Mouse (Mus musculus): ENCODE results near the gene Gm13124. TPM values are rescaled to one million over a fixed set of nuclear protein-coding genes. Genes with fewer than 3 reads are reported as not detected.
"Not testable (repeated sequence)": the region's sequence is repeated elsewhere in the genome, so short reads cannot be mapped to it uniquely, and the experiment has no call there.

The Gm13124 gene
- total RNA-seq (2014; rRNA removed) (not detected in 2 replicates), polyA plus RNA-seq (2012; rRNA removed) (not detected in 2 replicates)

DNA sequence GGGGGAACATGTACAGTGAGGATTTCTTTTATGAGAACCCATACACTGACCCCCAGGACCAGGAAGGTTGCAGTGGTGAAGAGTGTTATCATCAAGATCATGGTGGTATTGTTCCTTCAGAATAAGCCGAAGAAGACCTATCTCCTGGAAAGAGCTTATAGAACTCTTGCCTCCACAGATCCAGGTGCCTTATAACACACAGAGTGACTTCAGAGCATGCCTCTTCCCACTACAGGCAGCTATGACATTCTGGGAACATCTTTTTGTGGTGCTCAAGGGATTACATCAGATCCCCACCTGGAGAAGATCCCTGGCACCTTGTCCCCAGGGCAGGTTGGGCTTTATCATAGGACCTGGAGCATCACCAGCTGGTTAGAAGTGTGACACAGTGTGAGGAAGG is at the start of gene Gm13124:
Gene Gm13124, minus strand, starts transcription at position 101 of the 400 bp plus-strand sequence.
- no peaks in the 10 kb centered on the region for H3K36me3 ChIP-seq (ENCODE audit: control insufficient read depth, insufficient read depth, low read length)
- no peaks in the 10 kb centered on the region for H3K27me3 ChIP-seq (ENCODE audit: control insufficient read depth, insufficient read depth, low read length)
- TF ChIP-seq CTCF (IDR thresholded peaks at IDR 0.05; ENCODE audit: low read depth, low read length) (no peak), POLR2A (IDR thresholded peaks at IDR 0.05; ENCODE audit: extremely low read depth, insufficient read depth, low read length) (no peak)
- no peaks in the 10 kb centered on the region for H3K4me1 ChIP-seq (ENCODE audit: control insufficient read depth, insufficient read depth, low read length)
- no peak for DNase-seq (ENCODE audit: extremely low read depth, low read depth, low spot score)
- WGBS: 94% methylated on average over 1 of the region's 1 CpGs
- H3K9ac ChIP-seq (ENCODE audit: low read depth, low read length): no peak within 1 kb of the TSS
- no peak within 1 kb of the TSS for H3K27ac ChIP-seq (replicated peaks; ENCODE audit: insufficient read depth, low read depth, low read length)
- no peaks in the 10 kb centered on the region for H3K79me2 ChIP-seq (ENCODE audit: control insufficient read depth, insufficient read depth, low read length)
- H3K4me3 ChIP-seq (ENCODE audit: insufficient read depth, low read depth, low read length): no peak within 1 kb of the TSS

DNA sequence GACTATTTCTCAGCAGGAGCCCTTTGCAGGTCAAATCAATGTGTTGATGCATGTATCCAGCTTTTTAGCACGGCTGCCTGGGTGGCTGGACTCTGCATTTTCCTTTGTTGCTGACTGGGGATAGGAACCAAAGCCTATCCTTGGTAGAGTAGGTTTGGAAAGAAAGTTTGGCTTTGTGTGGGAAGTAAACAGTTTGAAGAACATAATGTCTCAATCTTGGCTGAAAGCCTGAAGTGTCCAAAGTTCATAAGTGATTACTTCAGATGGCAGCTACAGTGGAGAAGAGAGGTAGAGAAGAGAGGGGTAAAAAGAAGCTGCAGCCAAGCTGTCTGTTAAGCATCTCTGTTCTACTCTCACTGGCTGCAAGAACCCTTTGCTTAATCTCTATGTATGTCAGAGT is 49.7 kb upstream of the Gm13124 start:
- 20% methylated on average over 1 of the region's 1 CpGs for WGBS
- Histone ChIP-seq H3K27me3 (ENCODE audit: control insufficient read depth, insufficient read depth, low read length) (no peaks in the 10 kb centered on the region), H3K4me1 (ENCODE audit: control insufficient read depth, insufficient read depth, low read length) (no peaks in the 10 kb centered on the region; the same call in 1 of the 2 replicates), H3K4me3 (ENCODE audit: insufficient read depth, low read depth, low read length) (no peak overlapping the region), H3K36me3 (ENCODE audit: control insufficient read depth, insufficient read depth, low read length) (no peaks in the 10 kb centered on the region), H3K9ac (ENCODE audit: low read depth, low read length) (no peak overlapping the region), H3K79me2 (ENCODE audit: control insufficient read depth, insufficient read depth, low read length) (no peaks in the 10 kb centered on the region), H3K27ac (replicated peaks; ENCODE audit: insufficient read depth, low read depth, low read length) (no peak overlapping the region)
- TF ChIP-seq CTCF (IDR thresholded peaks at IDR 0.05; ENCODE audit: low read depth, low read length) (no peak), POLR2A (IDR thresholded peaks at IDR 0.05; ENCODE audit: extremely low read depth, insufficient read depth, low read length) (no peak)
- DNase-seq (ENCODE audit: extremely low read depth, low read depth, low spot score): peak; percentile 81

DNA sequence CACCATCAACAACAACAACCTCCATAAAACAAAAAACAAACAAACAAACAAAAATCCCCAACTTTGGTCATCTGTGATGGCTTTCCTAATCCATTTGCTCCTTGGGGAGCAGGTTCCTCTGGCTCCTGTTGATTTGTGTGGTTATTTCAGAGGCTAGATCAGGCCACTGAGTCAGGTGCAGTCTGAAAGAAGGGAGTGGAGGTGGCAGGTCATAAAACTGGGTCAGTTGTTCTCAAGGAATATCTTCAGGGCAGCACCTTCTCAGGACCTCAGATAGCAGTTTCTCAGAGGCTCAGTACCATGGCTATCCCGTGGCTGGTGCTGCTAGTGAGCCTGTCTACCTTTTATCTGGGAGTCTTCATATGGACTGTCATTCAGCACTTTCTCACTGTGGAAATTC is 48.5 kb upstream of the Gm13124 start, which contains the start of gene Aadacl4:
Gene Aadacl4, plus strand, starts transcription at position 301 of the 400 bp plus-strand sequence.
- Histone ChIP-seq H3K79me2 (ENCODE audit: control insufficient read depth, insufficient read depth, low read length) (no peaks in the 10 kb centered on the region), H3K27ac (replicated peaks; ENCODE audit: insufficient read depth, low read depth, low read length) (no peak within 1 kb of the TSS), H3K9ac (ENCODE audit: low read depth, low read length) (no peak within 1 kb of the TSS), H3K4me1 (ENCODE audit: control insufficient read depth, insufficient read depth, low read length) (no peaks in the 10 kb centered on the region; the same call in 1 of the 2 replicates), H3K27me3 (ENCODE audit: control insufficient read depth, insufficient read depth, low read length) (no peaks in the 10 kb centered on the region), H3K36me3 (ENCODE audit: control insufficient read depth, insufficient read depth, low read length) (no peaks in the 10 kb centered on the region), H3K4me3 (ENCODE audit: insufficient read depth, low read depth, low read length) (no peak within 1 kb of the TSS)
- 37% methylated on average over 1 of the region's 1 CpGs for WGBS
- no peak for TF ChIP-seq CTCF (IDR thresholded peaks at IDR 0.05; ENCODE audit: low read depth, low read length)
- no peak for TF ChIP-seq POLR2A (IDR thresholded peaks at IDR 0.05; ENCODE audit: extremely low read depth, insufficient read depth, low read length)
- no peak for DNase-seq (ENCODE audit: extremely low read depth, low read depth, low spot score)

DNA sequence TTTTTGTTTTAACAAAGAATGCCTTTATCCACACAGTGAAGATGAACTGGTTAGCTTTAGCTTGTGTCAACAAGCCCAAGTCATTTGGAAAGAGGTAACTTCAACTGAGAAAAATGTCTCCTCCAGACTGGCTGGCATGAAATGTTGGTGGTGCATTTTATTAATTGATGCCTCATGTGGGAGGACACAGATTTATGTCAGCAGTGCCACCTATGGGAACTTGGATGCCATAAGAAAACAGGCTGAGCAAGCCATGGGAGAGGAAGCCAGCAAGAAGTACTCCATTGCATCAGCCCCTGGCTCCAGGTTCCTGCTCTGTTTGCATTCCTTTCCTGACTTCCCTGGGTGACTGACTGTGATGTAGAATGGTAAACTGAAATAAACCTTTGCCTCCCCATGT is 27.9 kb upstream of the Gm13124 start:
- Histone ChIP-seq H3K9ac (ENCODE audit: low read depth, low read length) (no peak overlapping the region), H3K4me1 (ENCODE audit: control insufficient read depth, insufficient read depth, low read length) (no peaks in the 10 kb centered on the region), H3K36me3 (ENCODE audit: control insufficient read depth, insufficient read depth, low read length) (no peaks in the 10 kb centered on the region), H3K4me3 (ENCODE audit: insufficient read depth, low read depth, low read length) (no peak overlapping the region), H3K27me3 (ENCODE audit: control insufficient read depth, insufficient read depth, low read length) (no peaks in the 10 kb centered on the region), H3K27ac (replicated peaks; ENCODE audit: insufficient read depth, low read depth, low read length) (no peak overlapping the region), H3K79me2 (ENCODE audit: control insufficient read depth, insufficient read depth, low read length) (no peaks in the 10 kb centered on the region)
- TF ChIP-seq CTCF (IDR thresholded peaks at IDR 0.05; ENCODE audit: low read depth, low read length): no peak
- TF ChIP-seq POLR2A (IDR thresholded peaks at IDR 0.05; ENCODE audit: extremely low read depth, insufficient read depth, low read length): no peak
- DNase-seq (ENCODE audit: extremely low read depth, low read depth, low spot score): no peak

DNA sequence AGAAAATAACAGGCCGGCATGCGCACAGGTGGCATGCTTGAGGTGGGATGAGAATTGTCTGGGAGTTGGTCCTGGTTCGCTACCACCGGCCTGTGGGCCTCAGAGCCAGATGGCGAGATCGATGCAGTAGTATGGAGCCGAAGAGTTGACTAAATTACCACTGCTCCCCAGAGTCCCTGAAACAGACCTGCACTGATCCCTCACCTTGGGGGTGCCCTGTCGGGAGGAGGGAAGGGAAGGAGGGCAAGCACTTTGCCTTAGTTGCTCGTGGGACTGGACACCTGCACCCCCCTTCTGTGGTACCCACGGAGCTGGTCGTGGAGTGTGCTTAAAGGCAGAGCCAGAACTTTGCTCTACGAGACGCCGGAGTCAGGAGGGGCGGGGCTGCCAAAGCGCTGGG is 21.3 kb upstream of the Gm13124 start:
- not testable (repeated sequence) for H3K4me1 ChIP-seq (ENCODE audit: control insufficient read depth, insufficient read depth, low read length); H3K36me3 ChIP-seq (ENCODE audit: control insufficient read depth, insufficient read depth, low read length); DNase-seq (ENCODE audit: extremely low read depth, low read depth, low spot score); H3K9ac ChIP-seq (ENCODE audit: low read depth, low read length); H3K4me3 ChIP-seq (ENCODE audit: insufficient read depth, low read depth, low read length); H3K79me2 ChIP-seq (ENCODE audit: control insufficient read depth, insufficient read depth, low read length); H3K27me3 ChIP-seq (ENCODE audit: control insufficient read depth, insufficient read depth, low read length); H3K27ac ChIP-seq (replicated peaks; ENCODE audit: insufficient read depth, low read depth, low read length)
- WGBS: 84% methylated on average over 14 of the region's 16 CpGs

DNA sequence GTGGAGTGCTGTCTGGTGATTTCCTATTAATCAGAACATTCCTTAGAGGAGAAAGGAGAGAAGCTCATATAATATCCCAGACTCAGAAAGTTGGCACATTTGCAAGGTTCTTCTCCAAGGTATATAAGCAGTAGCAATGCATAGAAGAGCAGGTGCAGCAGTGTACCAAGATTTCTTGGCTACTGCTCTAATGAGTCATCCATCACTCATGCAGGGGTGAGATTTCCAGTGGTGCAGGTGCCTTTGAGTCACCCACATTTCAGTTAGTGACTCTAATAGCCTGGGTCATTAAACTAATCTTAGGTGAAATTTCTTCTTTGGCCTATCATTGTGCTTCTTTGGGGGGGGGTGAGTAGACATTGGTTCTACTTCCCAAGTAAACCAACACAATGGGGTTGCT is 2.8 kb upstream of the Gm13124 start:
- no peak for TF ChIP-seq POLR2A (IDR thresholded peaks at IDR 0.05; ENCODE audit: extremely low read depth, insufficient read depth, low read length)
- no peak for TF ChIP-seq CTCF (IDR thresholded peaks at IDR 0.05; ENCODE audit: low read depth, low read length)
- H3K9ac ChIP-seq (ENCODE audit: low read depth, low read length): no peak overlapping the region
- no peaks in the 10 kb centered on the region for H3K27me3 ChIP-seq (ENCODE audit: control insufficient read depth, insufficient read depth, low read length)
- no peak overlapping the region for H3K4me3 ChIP-seq (ENCODE audit: insufficient read depth, low read depth, low read length)
- H3K79me2 ChIP-seq (ENCODE audit: control insufficient read depth, insufficient read depth, low read length): no peaks in the 10 kb centered on the region
- H3K4me1 ChIP-seq (ENCODE audit: control insufficient read depth, insufficient read depth, low read length): no peaks in the 10 kb centered on the region
- no peak for DNase-seq (ENCODE audit: extremely low read depth, low read depth, low spot score)
- no peak overlapping the region for H3K27ac ChIP-seq (replicated peaks; ENCODE audit: insufficient read depth, low read depth, low read length)
- H3K36me3 ChIP-seq (ENCODE audit: control insufficient read depth, insufficient read depth, low read length): no peaks in the 10 kb centered on the region
